Mouse (Mus musculus): ENCODE data around the gene Zfp26. TPM values are rescaled to one million over a fixed set of nuclear protein-coding genes. Genes with fewer than 3 reads are reported as not detected.
A peak's percentile ranks its signal among the peaks of the same experiment; 100 is the strongest.

Zfp26 gene
- total and polyA plus RNA-seq, 3 experiments = 11.7 to 17.3 (median 13.3) TPM

GRCm38 (mm10) chr9:20492527-20493233 is 32.7 kb upstream of the Zfp26 start, which contains the start of gene Zfp426 (continued):
- TF ChIP-seq UBTF (IDR thresholded peaks at IDR 0.05; ENCODE audit: low read depth, low read length) = no peak
- TF ChIP-seq BHLHE40 (IDR thresholded peaks at IDR 0.05; ENCODE audit: low read depth, low read length) = 0 out of 2 replicates have a peak, but pooled peaks have one; percentile 26
- TF ChIP-seq SIN3A (IDR thresholded peaks at IDR 0.05; ENCODE audit: low read length) = peak; percentile 91
- 0 out of 2 replicates have a peak, but pooled peaks have one; percentile 33 for TF ChIP-seq RCOR1 (conservative IDR thresholded peaks at IDR 0.05; ENCODE audit: low read depth, low read length)
- TF ChIP-seq MAZ (IDR thresholded peaks at IDR 0.05; ENCODE audit: low read depth, low read length) = no peak
- TF ChIP-seq EP300 (IDR thresholded peaks at IDR 0.05; ENCODE audit: low read length) = peak; percentile 34; the same call in 1 of the 2 replicates
- peak; percentile 91 for TF ChIP-seq POLR2A (IDR thresholded peaks at IDR 0.05; ENCODE audit: low read depth, low read length)
- 0 out of 2 replicates have a peak, but pooled peaks have one; percentile 59 for TF ChIP-seq TBP (conservative IDR thresholded peaks at IDR 0.05; ENCODE audit: low read depth, low read length)
- TF ChIP-seq JUND (conservative IDR thresholded peaks at IDR 0.05; ENCODE audit: low read depth, low read length) = peak; percentile 86
- peak; percentile 65 for TF ChIP-seq MEF2A (IDR thresholded peaks at IDR 0.05; ENCODE audit: borderline replicate concordance, low read depth, low read length)
- TF ChIP-seq ZC3H11A (IDR thresholded peaks at IDR 0.05; ENCODE audit: low read depth, low read length) = no peak
- peak; percentile 81 for TF ChIP-seq ELF1 (IDR thresholded peaks at IDR 0.05; ENCODE audit: low read depth, low read length)
- no peak for TF ChIP-seq MAFK (IDR thresholded peaks at IDR 0.05; ENCODE audit: insufficient replicate concordance, low read length)

- Histone ChIP-seq H3K27ac (ENCODE audit: insufficient read depth, low read depth) (peak overlapping the region; percentile 57), H3K79me2 (replicated peaks; ENCODE audit: control insufficient read depth, extremely low read depth, insufficient read depth, poor library complexity, severe bottlenecking) (peaks cover 20% of the 10 kb centered on the region), H3K36me3 (replicated peaks in 1 of 2; ENCODE audit: control insufficient read depth in 1 of 2, insufficient read depth in 1 of 2, low read length in 1 of 2) (peaks cover 9 to 38% of the 10 kb centered on the region in 2 experiments), H3K9me3 (replicated peaks; ENCODE audit: low read length) (no peaks in the 10 kb centered on the region), H3K4me3 (replicated peaks in 1 of 3; ENCODE audit: low read depth in 2 of 3, low read length in 2 of 3, poor library complexity in 1 of 3) (peak overlapping the region; percentile 75 to 87 (median 77)), H3K9ac (ENCODE audit: insufficient read depth, low read depth) (peak overlapping the region; percentile 68), H3K4me2 (ENCODE audit: insufficient read depth, low read depth, poor library complexity, severe bottlenecking) (peak overlapping the region; percentile 82), H3K27me3 (replicated peaks) (no peaks in the 10 kb centered on the region), H3K4me1 (ENCODE audit: control insufficient read depth in 1 of 2, insufficient read depth in 2 of 2) (peaks cover 0 to 20% of the 10 kb centered on the region in 2 experiments; a peak in 2 of 4 replicates)
- in situ Hi-C loops (cut with MboI; ENCODE audit: low pct_ligation_motif_present, low pct_unique_long_range_greater_than_20kb, low sequenced_read_pairs) (no loop called here), dilution Hi-C loops (cut with MboI; ENCODE audit: extremely low pct_ligation_motif_present, extremely low pct_unique_long_range_greater_than_20kb, low sequenced_read_pairs) (no loop called here)
- no peak for TF ChIP-seq IRF4 (IDR thresholded peaks at IDR 0.05; ENCODE audit: low read depth, low read length)
- DNase-seq (ENCODE audit: extremely low read depth) = peak; percentile 12
These were observed 32.0 kb upstream of the Zfp26 start for GRCm38 (mm10) chr9:20491858-20492526.

GRCm38 (mm10) chr9:20489536-20489935 is 29.6 kb upstream of the Zfp26 start:
- H3K4me2 ChIP-seq (ENCODE audit: insufficient read depth, low read depth, poor library complexity, severe bottlenecking) = no peak overlapping the region
- dilution Hi-C loops (cut with MboI; ENCODE audit: extremely low pct_ligation_motif_present, extremely low pct_unique_long_range_greater_than_20kb, low sequenced_read_pairs) = no loop called here
- DNase-seq (ENCODE audit: extremely low read depth) = no peak
- no peak overlapping the region for H3K4me3 ChIP-seq (replicated peaks in 1 of 3; ENCODE audit: low read depth in 2 of 3, low read length in 2 of 3, poor library complexity in 1 of 3)
- peaks cover 20 to 47% of the 10 kb centered on the region in 2 experiments for H3K36me3 ChIP-seq (replicated peaks in 1 of 2; ENCODE audit: control insufficient read depth in 1 of 2, insufficient read depth in 1 of 2, low read length in 1 of 2)
- H3K9ac ChIP-seq (ENCODE audit: insufficient read depth, low read depth) = no peak overlapping the region
- peaks cover 0 to 20% of the 10 kb centered on the region in 2 experiments; a peak in 2 of 4 replicates for H3K4me1 ChIP-seq (ENCODE audit: control insufficient read depth in 1 of 2, insufficient read depth in 2 of 2)
- in situ Hi-C loops (cut with MboI; ENCODE audit: low pct_ligation_motif_present, low pct_unique_long_range_greater_than_20kb, low sequenced_read_pairs) = no loop called here
- no peaks in the 10 kb centered on the region for H3K27me3 ChIP-seq (replicated peaks)
- peaks cover 20% of the 10 kb centered on the region for H3K79me2 ChIP-seq (replicated peaks; ENCODE audit: control insufficient read depth, extremely low read depth, insufficient read depth, poor library complexity, severe bottlenecking)
- H3K9me3 ChIP-seq (replicated peaks; ENCODE audit: low read length) = no peaks in the 10 kb centered on the region
- no peak overlapping the region for H3K27ac ChIP-seq (ENCODE audit: insufficient read depth, low read depth)
- TF ChIP-seq IRF4 (IDR thresholded peaks at IDR 0.05; ENCODE audit: low read depth, low read length) (no peak), KAT2A (IDR thresholded peaks at IDR 0.05; ENCODE audit: insufficient replicate concordance, low read length) (no peak), MEF2A (IDR thresholded peaks at IDR 0.05; ENCODE audit: borderline replicate concordance, low read depth, low read length) (no peak), HCFC1 (IDR thresholded peaks at IDR 0.05; ENCODE audit: low read depth, low read length) (no peak), ZKSCAN1 (IDR thresholded peaks at IDR 0.05; ENCODE audit: borderline replicate concordance, low read depth, low read length) (no peak), SMC3 (IDR thresholded peaks at IDR 0.05; ENCODE audit: low read depth, low read length) (no peak), CHD2 (IDR thresholded peaks at IDR 0.05; ENCODE audit: low read length) (no peak), TCF12 (IDR thresholded peaks at IDR 0.05; ENCODE audit: low read depth, low read length) (no peak), POLR2AphosphoS2 (IDR thresholded peaks at IDR 0.05; ENCODE audit: low read depth, low read length) (no peak)
